Mouse (Mus musculus) thymus, adult 18-20 months (tissue): ENCODE results near the gene Tmem45b.
"Not testable (repeated sequence)": the region's sequence is repeated elsewhere in the genome, so short reads cannot be mapped to it uniquely, and the experiment has no call there.

Source experiments
- DNase-seq, 2 experiments: peaks; one replicate each; pipeline ENCODE4 v3.0.0; 2022; ENCODE audit warnings: mixed read lengths in 2 of 2

Tmem45b gene

DNA sequence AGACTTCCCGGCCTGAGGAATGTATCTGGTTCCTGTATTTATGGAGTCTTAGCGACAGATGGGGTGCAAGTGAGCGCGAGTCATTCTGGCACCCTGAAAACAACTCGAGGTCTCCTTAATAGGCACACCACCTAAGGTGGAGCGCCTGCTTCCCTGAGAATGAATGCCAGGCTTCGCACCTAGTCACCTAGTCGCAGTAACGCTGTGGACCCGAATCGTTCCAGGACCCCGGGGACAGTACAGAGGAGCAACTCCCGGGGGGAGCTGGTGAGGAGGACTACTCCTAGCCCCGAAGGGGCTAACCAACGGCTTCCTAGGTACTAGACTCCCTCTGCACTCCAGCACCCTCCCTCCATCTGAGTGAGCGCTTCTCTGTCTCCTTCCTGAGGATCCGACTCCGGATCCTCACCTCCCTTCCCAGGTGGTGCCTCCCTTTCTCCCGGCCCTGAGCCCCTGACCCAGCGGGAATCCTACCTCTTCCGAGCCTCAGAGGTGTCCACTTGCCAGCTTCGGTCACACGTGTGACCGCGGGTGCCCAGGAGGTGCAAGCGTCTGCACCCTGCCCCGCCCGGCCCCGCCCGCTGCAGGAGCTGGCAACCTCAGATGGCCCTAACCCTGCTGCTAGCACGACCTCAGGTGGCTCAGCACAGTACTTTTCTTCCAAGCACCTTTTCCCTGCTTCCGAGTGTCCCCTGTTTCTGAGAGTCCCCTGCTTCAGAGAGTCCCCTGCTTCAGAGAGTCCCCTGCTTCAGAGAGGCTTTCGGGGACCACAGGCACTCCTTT is at the start of gene Tmem45b:
Gene Tmem45b, minus strand, starts transcription at position 771 of the 783 bp plus-strand sequence.
- no peak for DNase-seq

DNA sequence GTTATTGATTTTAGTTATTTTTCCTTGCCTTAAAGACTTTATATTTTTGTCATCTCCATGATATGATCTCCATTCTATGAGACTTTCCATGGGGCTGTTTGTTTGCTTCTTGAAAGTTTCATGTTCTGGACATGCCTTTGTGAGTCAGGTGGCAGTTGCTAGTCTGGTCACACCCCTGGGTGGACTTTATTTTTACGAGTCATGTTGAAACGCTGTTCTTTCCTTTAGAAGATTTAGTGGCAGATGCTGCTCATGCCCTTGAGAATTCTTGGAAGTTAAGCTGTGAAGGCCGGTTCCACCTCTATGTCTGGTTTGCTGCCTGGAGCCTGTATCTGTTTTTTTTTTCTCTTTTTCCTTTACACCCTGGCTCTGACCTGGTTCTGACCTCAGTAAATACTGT is 43.9 kb upstream of the Tmem45b start:
- DNase-seq: no peak

DNA sequence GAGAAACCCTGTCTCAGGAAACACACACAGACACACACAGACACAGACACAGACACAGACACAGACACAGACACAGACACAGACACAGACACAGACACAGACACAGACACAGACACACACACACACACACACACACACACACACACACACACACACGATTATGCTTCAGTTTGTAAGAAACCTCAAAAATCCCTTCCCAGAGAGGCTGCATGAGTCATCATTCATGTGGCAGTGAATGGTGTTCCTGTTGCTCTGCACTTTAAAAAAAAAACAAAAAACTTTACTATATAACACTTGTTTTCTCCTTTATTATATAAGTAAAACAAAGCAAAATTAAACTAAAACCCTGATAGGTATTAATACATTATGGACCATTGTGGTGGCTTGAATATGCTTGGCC is 37.0 kb upstream of the Tmem45b start:
- not testable (repeated sequence) for DNase-seq

DNA sequence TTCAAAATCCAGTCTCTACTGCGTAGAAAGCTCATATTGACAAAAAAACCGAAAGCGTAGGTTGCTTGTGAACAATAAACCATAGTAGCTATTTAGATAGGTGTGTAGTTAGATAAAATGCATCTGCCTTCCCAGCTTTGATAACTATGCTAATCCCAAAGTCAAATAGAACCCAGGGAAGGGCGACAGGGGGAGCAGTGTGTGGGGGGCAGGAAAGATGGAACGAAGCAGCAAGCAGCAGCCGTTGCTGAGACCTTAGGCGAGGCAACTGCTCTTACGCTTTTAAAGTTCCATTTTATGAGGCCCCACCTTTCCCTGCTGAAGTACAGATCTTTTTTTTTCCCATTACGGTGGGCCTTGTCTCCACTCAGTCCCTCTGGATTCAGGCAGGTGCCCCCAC is 1.1 kb downstream of the Tmem45b start:
- DNase-seq: no peak

- DNase-seq: no peak
These were observed 9.9 kb downstream of the Tmem45b start for GRCm38 (mm10) chr9:31454356-31454755.

DNA sequence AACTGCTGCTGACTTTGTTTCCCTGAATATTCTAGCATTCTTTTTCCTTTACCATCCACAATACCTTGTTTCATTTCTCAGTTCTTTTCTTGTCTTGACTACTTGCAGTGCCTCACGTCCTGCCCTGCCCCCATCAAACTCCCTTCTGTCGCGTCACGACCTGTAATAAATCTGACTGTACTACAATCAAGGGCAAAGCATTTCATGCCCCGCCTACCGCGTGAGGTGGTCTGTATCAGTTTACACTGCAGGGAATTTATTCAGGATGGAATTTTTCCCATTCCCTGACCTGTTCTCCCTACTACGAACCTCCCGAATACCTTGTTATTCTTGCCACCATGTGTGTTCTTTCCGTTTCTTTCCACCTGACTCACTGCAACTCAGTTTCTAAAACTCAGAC is 12.1 kb downstream of the Tmem45b start:
- DNase-seq: no peak

GRCm38 (mm10) chr9:31449145-31449772 is 15.0 kb downstream of the Tmem45b start:
- no peak for DNase-seq

DNA sequence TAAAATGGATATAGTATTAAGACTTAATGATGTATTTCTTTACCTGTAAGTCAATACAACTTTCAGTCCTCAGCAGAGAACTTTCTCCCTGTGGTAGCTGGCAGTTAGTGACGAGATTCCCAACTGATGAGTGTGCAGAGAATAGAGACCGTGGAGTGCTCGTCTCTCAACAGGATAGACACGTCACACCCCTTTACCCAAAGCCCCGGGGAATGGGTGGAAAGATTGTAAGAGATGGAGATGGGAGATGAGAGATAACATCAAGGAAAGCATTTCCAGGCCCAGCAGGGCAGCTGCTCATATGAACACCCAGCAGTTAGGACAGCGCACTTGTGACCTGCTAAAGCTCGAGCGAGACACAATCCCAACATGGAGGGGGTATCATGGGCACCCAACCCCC is 20.0 kb downstream of the Tmem45b start:
- no peak for DNase-seq

GRCm38 (mm10) chr9:31441487-31441886 is 22.8 kb downstream of the Tmem45b start:
- no peak for DNase-seq

GRCm38 (mm10) chr9:31440366-31440765 is 23.9 kb downstream of the Tmem45b start:
- no peak for DNase-seq

DNA sequence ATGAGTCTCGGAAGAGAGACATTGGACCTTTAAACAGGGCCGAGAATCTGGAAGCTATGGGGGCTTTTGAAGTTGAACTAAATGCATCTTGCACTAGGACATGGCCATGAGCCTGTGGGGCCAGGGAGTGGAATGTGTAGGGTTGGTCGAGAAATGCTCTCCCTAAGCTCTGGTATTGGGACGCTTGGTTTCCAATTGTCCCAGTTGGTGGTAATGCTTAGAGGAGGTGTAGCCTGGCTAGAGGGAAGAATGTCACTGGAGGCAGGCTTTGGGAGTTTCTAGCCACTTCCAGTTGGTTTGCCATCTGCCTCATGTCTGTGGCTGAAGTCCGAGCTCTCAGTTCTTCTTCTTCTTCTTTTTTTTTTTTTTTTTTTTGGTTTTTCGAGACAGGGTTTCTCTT is 24.9 kb downstream of the Tmem45b start:
- DNase-seq: no peak

DNA sequence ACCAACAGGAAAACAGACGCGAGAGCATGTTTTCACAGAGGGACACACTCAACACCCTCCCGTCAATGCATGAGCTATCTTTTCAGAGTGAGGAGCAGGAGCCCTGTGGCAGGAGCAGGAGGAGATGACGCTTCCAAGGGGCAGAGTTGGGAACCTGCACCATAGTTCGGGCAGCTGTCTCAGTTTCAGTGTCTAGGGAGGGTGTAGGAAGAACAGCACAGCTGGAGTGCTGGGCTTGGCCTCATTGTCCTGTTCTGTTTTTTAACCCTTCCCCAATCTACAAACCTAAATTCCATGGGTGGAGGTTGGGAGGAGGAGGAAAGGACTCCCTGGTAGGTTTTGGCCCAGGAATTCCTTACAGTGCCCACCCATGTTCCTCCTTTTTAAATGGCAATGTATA is 25.4 kb downstream of the Tmem45b start:
- no peak for DNase-seq

- no peak for DNase-seq
These were observed 26.4 kb downstream of the Tmem45b start for GRCm38 (mm10) chr9:31437861-31438260.

DNA sequence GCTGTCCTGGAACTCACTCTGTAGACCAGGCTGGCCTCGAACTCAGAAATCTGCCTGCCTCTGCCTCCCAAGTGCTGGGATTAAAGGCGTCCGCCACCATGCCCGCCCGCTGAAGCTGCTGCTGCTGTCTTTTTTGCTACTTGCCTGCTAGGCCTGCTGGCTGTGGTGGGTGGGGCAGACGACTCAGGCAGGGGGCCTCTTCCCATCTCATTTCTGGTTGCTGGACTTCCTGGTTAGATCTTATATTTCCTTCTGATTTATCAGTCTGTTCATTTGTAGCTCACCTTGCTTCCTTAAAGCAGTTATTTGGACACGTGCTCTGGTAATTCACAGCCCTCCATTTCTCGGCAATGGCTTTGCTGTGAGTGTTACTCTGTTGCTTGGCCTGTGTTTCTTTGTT is 28.8 kb downstream of the Tmem45b start:
- no peak for DNase-seq

GRCm38 (mm10) chr9:31433431-31433830 is 30.8 kb downstream of the Tmem45b start:
- no peak for DNase-seq

- DNase-seq: no peak
These were observed 31.8 kb downstream of the Tmem45b start for GRCm38 (mm10) chr9:31432336-31432975.

- DNase-seq: no peak
These were observed 32.5 kb downstream of the Tmem45b start for GRCm38 (mm10) chr9:31431751-31432150.

GRCm38 (mm10) chr9:31430011-31430410 is 34.3 kb downstream of the Tmem45b start:
- DNase-seq: no peak

DNA sequence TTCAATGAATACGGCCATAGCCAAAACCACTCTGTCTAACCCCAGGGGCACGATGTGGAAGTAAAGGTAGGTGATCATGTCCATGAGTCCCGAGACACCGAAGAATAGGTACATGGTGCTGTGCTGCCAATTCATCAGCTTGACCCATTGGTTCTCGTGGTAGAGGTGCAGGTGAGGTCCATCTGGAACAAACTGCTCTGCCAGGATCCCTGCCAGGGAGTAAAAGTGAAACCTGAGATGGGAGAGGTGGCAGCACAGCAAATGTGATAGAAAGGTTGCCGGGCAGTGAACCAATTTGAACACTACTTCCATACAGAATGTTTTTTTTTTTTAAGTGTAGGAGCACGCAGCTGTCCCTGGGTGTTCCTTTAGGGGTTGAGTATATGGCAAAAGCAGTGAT is 35.3 kb downstream of the Tmem45b start:
- DNase-seq: no peak

- DNase-seq: no peak
These were observed 42.1 kb downstream of the Tmem45b start for GRCm38 (mm10) chr9:31422143-31422542.

GRCm38 (mm10) chr9:31418821-31419220 is 45.4 kb downstream of the Tmem45b start:
- no peak for DNase-seq

GRCm38 (mm10) chr9:31412165-31412564 is 52.1 kb downstream of the Tmem45b start:
- DNase-seq: no peak

GRCm38 (mm10) chr9:31405217-31405616 is 59.0 kb downstream of the Tmem45b start:
- DNase-seq: no peak

GRCm38 (mm10) chr9:31404311-31404710 is 60.0 kb downstream of the Tmem45b start:
- no peak for DNase-seq
